Mouse (Mus musculus): ENCODE data around the gene Snap47.

Snap47 gene

DNA sequence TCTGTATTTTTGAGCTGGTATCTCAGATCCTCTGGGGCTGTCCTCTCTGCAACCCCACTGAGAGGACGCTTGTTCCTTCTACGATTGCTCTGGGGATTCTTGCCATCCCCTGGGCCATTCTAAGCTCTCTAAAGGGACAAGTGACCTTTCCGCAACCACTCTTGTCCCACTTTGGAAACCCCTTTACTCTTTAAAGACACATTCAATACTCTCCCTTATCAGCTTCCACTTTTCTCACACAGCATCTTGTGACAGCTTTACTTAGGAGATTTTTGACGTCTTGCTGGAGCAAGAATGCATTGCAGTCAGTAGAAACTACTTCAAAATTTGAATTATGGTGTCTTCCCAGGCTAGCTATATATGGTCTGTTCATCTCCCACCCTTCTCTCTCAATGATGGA is at the start of gene Snap47:
TSS of gene Snap47 (minus strand) at position 101 of the 400 bp plus-strand sequence.
- no peak for DNase-seq (ENCODE audit: low spot score in 2 of 2)

DNA sequence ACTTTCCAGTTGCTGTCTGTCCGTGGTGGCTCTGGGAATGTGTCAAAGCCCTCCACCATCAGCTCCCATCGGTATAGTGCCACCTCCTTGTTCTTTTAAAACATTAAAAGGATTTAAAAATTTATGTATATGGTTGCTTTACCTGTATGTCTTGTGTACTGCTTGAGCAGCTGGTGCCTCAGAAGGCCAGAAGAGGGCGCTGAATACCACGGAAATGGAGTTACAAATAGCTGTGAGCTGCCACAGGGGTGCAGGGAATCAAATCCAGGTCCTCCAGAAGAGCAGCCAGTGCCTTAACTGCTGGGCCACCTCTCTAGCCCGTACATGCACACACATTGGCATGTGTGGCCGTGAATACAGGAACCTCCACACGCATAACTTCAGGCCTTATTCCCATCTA is 46.8 kb upstream of the Snap47 start:
- DNase-seq (ENCODE audit: low spot score in 2 of 2), result no peak

DNA sequence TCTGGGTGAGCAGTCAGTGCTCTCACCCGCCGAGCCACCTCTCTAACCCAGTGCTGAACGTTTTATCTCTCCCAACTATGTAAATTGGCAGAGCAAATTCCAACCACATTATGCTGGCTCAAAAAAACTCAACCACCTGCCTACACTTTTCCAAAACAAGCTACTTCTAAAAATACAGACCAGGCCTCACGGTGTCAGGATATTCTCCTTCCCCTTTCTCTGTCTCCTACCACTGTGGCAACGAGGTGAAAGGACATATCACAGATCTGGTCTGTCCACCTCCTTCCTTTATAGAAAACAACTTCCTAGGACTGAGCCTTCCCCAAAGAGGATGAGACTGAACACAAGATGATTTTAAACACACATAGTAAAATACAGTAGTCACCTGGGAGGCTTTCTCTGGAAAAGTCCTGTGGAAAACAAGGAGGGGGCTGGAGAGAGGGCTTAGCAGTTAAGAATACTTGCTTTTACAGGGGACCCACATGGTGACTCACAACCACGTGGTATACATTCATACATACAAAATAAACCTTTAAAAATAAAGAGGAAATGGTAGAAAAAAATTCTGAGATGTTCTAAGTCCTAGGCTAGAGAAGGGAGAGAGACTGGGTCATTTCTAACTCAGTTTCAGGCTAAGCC is 45.8 kb upstream of the Snap47 start:
- no peak for DNase-seq (ENCODE audit: low spot score in 2 of 2)

DNA sequence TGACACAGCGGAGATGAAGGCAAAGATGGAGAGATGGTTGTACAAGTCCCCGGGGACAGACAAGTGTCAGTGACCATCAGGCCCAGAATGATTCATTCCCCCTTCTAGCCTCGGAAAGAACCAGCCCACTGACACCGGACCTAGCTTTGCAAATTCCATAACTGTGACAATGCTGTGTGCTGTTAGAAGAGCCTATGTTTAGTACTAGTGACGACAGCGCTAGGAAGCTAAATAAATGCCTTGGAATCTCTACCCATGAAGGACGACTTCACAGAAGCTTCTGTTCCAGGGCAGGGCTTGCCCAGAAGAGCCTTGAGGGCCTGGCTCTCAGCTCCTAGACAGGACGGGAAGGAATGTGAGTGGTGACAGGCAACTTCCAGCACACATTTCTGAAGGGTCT is 35.2 kb upstream of the Snap47 start:
- no peak for DNase-seq (ENCODE audit: low spot score in 2 of 2)

DNA sequence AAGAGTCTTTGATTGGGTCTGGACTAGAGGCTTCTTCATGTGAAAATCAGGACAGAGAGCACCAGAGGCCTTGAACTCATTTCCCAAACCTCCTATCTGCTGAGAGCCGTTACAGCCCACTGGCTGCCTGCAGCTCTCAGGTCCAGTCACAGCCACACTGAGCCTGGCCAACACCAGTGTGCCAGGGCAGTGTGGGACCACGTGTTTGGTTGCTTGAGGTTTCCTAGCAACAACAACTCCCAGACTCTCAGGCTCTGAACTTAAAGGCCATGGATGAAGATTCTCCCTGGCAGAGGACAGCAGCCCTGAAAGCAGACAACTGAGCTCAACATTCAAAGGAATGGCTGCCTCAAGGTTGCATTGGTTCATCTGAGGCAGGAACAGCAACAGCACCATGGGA is 34.7 kb upstream of the Snap47 start:
- DNase-seq (ENCODE audit: low spot score in 2 of 2), result no peak

DNA sequence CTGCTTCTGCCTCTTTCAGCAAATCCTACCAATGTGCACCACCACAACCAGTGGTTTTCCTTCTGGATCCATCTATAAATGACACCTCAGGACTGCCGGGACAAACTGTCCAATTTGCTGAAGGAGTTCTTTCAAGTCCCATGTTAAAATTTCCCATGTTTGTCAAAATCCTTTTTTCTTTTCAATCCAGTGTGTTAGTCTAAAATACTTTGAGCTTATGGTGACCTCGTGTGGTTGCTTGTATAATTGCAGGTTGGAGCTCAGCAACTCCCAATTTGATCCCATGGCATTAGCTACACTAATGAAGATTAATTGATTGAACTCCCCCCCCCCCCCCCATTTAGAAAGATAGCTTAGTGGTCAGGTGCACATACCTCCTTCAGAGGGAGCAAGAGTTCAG is 32.2 kb upstream of the Snap47 start:
- DNase-seq (ENCODE audit: low spot score in 2 of 2), result peak in 1 of 2 experiments; percentile 30

DNA sequence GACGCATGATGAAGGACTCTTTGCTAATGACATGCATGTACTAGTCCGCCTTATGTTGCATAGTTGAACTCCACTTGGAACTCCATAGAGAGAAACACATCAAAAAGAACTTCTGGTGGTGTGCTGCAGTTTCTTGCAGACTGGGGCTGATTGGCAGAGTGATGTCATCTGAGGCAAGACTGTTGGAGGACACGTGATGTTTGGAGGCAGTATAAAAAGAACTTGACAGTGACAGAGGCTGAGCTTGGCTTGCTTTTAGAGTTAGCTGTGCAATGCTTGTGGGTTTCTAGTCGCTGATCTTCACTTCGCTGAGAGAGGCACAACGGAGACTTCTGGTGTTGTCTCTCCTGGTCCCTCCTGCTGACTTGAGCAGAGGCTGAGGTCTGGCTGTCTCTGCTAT is 26.3 kb upstream of the Snap47 start:
- no peak for DNase-seq (ENCODE audit: low spot score in 2 of 2)

DNA sequence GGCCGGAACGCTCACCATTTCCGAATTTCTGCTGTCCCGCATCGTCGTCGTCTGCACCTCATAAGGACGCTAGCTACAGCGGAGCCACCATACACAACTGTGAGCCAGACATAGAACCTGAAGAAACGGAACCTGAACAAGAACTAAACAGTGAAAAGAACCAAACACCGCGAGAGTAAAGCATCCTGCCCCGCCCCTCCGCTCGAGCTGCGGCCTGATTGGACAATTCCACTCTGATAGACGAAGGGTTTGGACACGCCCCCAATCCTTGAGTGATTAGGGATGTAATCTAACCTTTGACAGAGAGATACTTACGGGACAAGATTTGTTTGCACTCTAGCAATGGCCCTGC is 21.3 kb upstream of the Snap47 start, which contains the start of gene Zfp867:
TSS of gene Zfp867 (minus strand) at position 149 of the 352 bp plus-strand sequence.
- peak; percentile 87 to 90 for DNase-seq (ENCODE audit: low spot score in 2 of 2)

DNA sequence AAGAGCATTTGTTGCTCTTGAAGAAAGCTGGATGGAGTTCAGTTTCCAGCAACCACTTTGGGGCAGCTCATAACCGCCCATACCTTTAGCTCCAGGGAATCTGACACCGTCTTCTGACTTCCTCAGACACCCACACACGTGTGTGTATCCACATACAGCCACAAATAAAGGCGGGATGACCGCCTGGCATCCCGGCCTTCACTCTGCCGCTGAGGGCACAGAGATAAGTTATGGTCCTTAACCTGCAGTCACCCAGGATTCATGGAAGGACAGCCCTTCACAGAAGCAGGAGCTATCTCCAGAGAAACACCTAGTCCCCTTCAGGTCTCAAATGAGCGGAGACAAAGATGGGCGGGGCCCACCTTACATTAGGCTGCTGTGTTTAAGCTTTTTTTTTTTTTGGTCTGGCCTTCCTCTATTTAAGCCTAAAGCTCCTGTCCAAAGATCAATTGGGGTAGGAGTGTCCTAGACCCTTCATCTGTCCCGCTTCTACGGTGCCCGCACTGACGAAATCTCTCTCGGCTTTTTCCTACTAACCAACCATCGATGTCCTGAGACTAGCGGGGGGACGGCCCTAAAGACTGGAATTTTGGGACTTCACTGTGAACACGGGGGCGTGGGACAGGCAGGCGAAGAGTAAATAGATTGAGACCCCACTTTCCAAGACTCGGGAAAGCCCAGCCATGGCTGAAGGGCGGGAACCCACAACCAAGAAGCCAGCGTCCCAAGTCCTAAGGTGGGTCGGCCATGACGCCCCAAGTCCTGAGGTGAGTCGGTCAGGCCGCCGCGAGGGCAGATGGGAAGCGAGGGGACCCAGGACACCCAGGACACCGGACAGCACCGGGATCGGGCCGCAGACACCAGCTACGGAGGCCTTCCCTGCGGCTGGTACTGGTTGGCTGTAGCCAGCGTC is 20.7 kb upstream of the Snap47 start:
- DNase-seq (ENCODE audit: low spot score in 2 of 2), result no peak

DNA sequence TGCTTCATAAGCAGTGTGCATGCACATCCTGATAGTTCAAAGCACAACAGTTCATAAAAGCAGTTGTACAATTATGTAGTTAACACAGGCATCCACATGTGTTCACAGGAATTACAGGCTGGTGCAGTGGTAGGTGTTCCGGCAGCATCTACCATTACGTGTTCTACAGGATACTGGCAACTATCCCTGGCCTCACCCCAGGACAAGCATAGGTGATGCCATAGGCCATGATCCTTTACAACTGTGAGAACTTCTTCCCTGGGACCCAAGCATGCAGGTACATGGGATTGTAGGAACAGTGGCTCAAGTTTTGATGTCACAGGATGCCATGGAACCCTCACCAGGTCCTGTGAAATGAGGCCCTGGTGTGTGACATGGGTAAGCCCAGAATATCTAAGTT is 9.5 kb upstream of the Snap47 start:
- DNase-seq (ENCODE audit: low spot score in 2 of 2), result no peak

DNA sequence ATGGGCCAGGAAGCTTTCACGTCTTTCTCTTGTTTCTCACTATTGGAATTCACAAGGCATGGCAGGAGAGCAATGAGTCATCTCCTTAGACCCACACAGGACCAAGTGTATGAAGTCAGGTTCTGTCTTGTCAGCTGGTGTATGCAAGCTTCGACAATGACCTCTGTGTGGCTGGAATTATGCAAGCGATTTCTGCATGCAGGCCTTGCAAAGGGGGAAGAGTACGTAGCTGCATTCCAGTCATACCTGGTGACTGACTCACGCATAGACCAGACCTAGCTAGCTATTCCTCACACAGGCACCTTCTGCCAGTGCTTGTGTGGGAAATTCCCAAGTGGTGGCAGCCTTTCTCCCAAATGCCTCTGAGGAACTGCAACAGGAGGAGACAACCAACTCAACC is 8.0 kb upstream of the Snap47 start:
- no peak for DNase-seq (ENCODE audit: low spot score in 2 of 2)

DNA sequence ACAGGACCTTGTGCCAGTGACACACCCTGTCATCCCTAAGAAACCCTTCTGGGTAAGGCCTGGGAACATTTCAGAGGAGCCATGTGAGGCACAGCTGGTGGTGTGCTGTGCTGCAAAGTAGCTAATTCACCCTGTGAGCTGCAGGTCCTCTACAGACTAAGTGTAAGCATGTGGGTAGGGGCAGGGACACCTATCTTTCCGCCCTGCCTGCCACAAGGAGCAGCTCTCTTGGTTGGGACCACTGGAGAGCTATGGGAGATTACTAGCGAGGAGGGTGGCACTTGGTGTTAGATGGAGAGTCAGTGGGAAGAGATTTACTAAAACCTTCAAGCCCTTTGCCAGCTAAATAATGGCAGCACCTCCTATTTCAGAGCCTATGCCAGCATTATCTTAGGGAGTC is 5.9 kb upstream of the Snap47 start:
- no peak for DNase-seq (ENCODE audit: low spot score in 2 of 2)

DNA sequence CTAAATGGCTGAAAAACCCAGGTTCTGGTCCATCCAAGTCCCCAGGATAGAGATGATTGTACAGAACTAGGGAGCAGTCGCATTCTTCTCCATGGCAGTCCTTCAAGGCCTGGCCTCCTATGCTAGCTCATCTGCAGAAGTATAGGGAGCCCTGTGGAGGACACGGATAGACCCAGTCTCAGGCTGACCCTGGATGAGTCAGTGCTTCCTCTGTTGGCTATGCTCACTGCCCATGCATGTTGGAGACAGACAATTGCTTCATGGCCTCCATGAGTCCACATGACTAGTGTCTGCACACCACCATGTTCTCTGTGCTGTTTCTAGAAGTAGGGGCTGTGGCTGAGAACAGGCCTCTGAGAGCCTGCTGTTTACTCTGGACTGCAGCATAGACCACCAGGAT is 5.4 kb upstream of the Snap47 start:
- no peak for DNase-seq (ENCODE audit: low spot score in 2 of 2)

DNA sequence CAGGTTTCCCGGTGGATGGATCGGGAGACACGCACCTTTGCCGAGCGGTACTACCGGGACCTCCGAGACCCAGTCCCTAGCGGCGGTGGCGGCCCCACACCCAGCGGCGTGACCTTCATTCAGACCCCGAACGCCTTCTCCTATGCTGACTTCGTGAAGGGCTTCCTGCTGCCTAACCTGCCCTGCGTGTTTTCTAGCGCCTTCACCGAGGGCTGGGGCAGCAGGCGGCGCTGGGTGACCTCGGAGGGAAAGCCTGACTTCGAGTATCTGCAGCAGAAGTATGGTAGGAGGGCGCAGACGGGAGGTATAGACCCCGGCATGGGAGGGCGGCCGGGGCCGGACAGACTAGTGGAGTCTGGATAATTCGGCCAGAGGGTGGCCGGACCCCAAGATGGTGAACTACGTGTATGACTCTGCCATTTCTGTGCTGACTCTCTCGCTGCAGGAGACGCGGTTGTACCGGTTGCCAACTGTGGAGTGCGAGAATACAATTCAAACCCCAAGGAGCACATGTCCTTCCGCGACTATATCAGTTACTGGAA is 685 bp downstream of the Snap47 start:
- DNase-seq (ENCODE audit: low spot score in 2 of 2), result peak in 1 of 2 experiments; percentile 26

DNA sequence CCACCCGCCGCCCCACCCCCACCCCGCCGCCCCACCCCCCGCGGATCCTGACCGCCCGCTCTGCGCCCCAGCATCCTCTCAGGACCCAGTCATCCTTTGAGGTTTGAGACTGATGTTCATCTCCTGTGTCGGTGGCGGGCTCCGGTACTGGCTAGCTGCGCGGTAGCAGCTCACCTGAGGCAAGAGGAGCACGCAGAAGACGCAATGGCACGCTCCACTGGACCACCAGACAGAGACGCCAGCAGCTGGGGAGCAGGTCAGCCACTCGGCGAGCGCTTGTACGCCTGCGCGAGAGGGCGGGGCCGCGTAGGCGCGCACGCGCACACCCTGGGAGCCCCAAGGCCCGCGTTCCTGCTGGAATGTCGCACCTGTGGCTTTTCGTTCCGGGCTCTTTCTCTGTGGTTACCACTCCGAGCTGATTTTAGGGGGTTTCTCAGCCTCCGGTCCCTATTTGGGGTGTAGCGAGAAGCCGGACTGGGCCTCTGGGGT is 1.2 kb downstream of the Snap47 start, which contains the start of gene Jmjd4:
TSS of gene Jmjd4 (plus strand) at position 305 of the 489 bp plus-strand sequence.
- peak; percentile 87 to 91 for DNase-seq (ENCODE audit: low spot score in 2 of 2)

DNA sequence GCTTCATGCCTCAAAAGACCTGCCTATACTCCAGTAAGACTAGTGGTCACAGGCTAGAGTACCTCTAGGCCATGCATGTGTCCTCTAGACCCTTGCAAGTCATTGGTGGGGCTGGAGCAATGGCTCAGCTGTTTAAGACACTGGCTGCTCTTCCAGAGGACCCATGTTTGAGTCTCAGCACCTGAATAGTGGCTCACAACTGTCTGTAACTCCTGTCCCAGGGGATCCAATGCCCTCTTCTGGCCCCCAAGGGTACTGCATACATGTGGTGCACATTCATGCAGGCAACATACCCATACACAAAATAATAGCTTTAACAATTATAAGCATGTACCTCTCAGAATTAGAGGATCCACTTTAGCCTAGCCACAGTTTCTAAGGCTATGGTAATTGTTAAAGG is 7.9 kb downstream of the Snap47 start:
- DNase-seq (ENCODE audit: low spot score in 2 of 2), result no peak

DNA sequence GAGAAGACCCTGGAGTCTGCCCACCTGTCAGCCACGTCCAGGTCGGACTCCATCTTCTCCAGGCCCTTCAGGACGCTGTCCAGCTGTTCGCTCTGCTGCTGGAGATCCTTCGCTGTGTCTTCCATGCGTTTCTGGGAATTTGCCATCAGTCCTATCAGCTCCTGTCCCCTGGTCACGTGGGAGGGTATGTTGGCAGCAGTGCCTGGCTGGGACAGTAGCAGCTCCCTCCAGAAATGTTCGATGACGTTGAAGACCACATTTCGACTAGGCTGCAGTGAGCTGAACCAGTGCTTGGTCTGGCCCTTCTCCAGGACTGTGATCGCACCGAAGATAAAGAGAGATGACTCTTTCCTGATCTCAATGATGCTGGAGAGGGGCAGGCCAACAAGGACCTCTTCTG is 13.0 kb downstream of the Snap47 start:
- DNase-seq (ENCODE audit: low spot score in 2 of 2), result no peak

DNA sequence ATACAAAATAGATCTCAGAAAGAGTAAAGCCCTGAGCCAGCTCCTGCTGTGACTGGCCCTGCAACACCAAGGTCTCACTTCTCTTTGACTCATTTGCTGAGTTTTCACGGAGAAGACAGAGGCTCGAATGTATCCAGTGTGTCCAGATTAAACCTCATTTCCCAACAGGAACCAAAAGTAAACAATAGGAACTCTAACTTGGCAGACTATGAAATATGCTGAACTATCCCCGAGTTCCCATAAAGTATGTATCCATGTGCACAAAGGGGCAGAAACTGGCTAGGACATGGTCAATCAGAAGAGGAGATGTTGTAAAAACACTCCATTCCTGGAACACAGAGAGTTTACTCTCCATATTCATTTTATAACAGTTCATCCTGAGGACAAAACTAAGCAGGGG is 18.7 kb downstream of the Snap47 start:
- DNase-seq (ENCODE audit: low spot score in 2 of 2), result no peak

DNA sequence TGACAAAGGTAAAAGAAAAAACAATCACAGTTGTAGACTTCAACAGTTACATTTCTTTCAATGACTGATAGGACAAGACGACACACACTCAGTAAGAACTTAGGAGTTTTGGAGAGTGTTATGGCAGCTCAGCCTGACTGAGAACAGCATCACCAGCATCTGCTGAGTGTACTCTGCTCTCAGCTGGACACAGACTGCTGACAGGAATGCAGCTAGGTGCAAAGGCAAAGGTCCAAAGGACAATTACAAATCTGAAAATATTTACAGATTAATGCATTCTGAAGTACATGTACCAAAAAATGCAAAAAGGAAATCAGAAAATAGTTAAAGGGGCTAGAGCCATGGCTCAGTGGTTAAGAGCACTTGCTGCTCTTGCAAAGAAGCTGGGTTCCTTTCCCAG is 21.0 kb downstream of the Snap47 start:
- DNase-seq (ENCODE audit: low spot score in 2 of 2), result no peak

DNA sequence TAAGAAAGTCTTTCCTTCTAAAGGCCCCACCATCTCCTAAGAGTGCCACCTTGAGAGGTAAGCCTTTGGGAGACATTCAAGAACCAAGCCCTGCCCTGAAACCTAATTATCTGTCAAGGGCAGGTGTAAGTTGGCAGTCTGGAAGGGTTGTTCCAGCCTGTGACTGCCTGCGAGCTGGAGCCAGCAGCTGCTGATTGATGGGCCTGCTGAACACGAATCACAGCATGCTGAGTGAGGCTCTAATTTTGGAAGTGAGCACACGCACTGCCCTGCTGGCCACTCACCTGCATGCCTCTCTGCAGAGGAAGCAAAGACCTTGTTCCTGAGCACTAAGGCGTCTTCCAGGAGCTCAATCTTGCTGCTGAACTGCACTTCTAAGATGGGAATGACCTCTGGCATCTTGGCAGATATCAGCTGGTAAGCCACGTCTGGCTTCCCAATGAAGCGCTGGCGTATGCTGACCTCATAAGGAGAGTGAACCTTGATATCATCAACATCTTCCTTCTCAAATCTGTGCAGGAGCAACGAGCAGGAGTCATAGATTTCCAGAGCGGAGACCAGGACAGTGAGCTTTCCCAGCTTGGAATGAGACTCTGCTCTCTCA is 22.8 kb downstream of the Snap47 start:
- no peak for DNase-seq (ENCODE audit: low spot score in 2 of 2)

DNA sequence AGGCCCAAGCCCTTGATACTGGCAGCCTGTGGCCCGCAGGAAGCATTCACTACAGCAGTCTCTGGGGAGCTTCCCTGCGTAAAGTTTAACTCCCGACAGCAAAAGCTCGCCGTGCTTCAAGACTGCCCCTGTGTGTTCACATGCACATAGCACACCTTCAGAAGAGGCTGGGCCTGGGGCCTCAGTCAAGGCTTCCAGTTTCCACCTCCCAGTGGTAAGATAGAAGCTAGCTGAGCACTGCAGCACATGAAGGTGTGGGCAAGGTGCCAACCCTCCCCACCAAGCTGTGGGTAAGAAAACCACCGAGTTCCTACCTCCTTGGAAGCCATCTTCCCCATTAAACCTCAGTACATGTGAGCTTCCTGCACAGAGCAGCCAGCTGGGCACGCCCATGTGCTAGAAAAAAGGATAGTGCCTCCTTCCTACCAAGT is 25.3 kb downstream of the Snap47 start:
- DNase-seq (ENCODE audit: low spot score in 2 of 2), result no peak

DNA sequence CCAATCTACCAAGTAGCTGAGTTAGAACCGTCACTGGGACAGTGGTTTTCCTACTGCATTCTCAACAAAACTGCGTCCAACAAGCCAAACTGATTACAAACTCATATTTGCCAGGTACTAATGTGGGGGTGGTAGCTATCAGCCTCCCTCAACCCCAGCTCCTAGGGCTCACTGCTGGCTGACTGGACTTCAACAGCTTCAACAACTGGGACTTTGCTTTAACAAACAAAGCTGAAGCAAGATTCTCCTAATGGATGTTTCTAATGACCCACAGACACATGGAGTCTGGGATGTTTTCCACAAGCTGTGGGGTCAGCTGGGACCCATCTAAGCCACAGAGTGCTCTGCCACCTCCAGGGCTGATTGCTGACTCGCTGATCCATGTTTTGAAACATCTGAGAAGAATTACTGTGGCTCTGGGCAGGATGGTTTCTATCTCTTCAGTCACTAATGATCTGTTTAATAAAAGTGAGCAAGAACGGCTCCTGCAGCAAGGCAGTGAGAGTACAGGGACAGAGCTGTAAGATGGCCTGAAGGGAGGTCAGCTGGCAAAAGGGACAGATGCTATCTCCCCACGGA is 27.9 kb downstream of the Snap47 start:
- DNase-seq (ENCODE audit: low spot score in 2 of 2), result no peak
